Mouse (Mus musculus): ENCODE measurements around the gene Zfp426.

The Zfp426 gene

GRCm38 (mm10) chr9:20459377-20460317 is 32.9 kb downstream of the Zfp426 start, which contains the start of gene Zfp26:
Zfp26 (minus strand) TSS chr9:20460162.
- DNase-seq (ENCODE audit: low read depth, low spot score), result peak; percentile 86

GRCm38 (mm10) chr9:20453647-20454046 is 38.9 kb downstream of the Zfp426 start:
- no peak for DNase-seq (ENCODE audit: low read depth, low spot score)

- no peak for DNase-seq (ENCODE audit: low read depth, low spot score)
These were observed 41.1 kb downstream of the Zfp426 start for GRCm38 (mm10) chr9:20451493-20451892.

- no peak for DNase-seq (ENCODE audit: low read depth, low spot score)
These were observed 49.3 kb downstream of the Zfp426 start for GRCm38 (mm10) chr9:20443183-20443783.

GRCm38 (mm10) chr9:20430004-20430403 is 62.5 kb downstream of the Zfp426 start:
- no peak for DNase-seq (ENCODE audit: low read depth, low spot score)

All from CD4-positive helper T cell, adult 2 months (primary cell).